Mouse (Mus musculus): ENCODE measurements around the gene Asl. TPM values are rescaled to one million over a fixed set of nuclear protein-coding genes. Genes with fewer than 3 reads are reported as not detected.

Gene Asl
- polyA plus RNA-seq, 1 experiment = 20.8 TPM

Other genes starting within 250 kb of the Asl start
- gene Psph, start 241.8 kb downstream of the Asl start, polyA plus RNA-seq (2012; rRNA removed) = 10.5 and 13.2 TPM in 2 replicates
- 12.4 and 16.2 TPM in 2 replicates for gene Sumf2, start 182.3 kb downstream of the Asl start, polyA plus RNA-seq (2012; rRNA removed)
- 523 and 694 TPM in 2 replicates for gene Chchd2, start 141.8 kb downstream of the Asl start, polyA plus RNA-seq (2012; rRNA removed)
- 1.9 and 2.3 TPM in 2 replicates for gene Zbed5, start 133.5 kb downstream of the Asl start, polyA plus RNA-seq (2012; rRNA removed)
- 4.2 and 4.6 TPM in 2 replicates for gene Phkg1, start 130.7 kb downstream of the Asl start, polyA plus RNA-seq (2012; rRNA removed)
- gene Nupr1l, start 120.7 kb downstream of the Asl start, polyA plus RNA-seq (2012; rRNA removed) = 7.4 and 10.5 TPM in 2 replicates
- gene Vkorc1l1, start 87.3 kb downstream of the Asl start, polyA plus RNA-seq (2012; rRNA removed) = 19.1 and 20.7 TPM in 2 replicates
- 42.0 and 43.1 TPM in 2 replicates for gene Gusb, start 26.2 kb downstream of the Asl start, polyA plus RNA-seq (2012; rRNA removed)
- gene Crcp, start within 50 bp of the Asl start, polyA plus RNA-seq (2012; rRNA removed) = 26.6 and 28.6 TPM in 2 replicates
- gene Tpst1, start 44.1 kb upstream of the Asl start, polyA plus RNA-seq (2012; rRNA removed) = 77.9 and 89.4 TPM in 2 replicates
- gene Kctd7, start 115.6 kb upstream of the Asl start, polyA plus RNA-seq (2012; rRNA removed) = 4.2 and 4.5 TPM in 2 replicates
- gene Rabgef1, start 142.6 kb upstream of the Asl start, polyA plus RNA-seq (2012; rRNA removed) = 64.4 and 70.6 TPM in 2 replicates
- 33.8 and 35.0 TPM in 2 replicates for gene Tmem248, start 187.8 kb upstream of the Asl start, polyA plus RNA-seq (2012; rRNA removed)
- gene Sbds, start 226.3 kb upstream of the Asl start, polyA plus RNA-seq (2012; rRNA removed) = 106 and 107 TPM in 2 replicates
- 15.0 and 15.2 TPM in 2 replicates for gene Tyw1, start 226.4 kb upstream of the Asl start, polyA plus RNA-seq (2012; rRNA removed)

Measured in urinary bladder, adult 2 months (tissue).